Mouse (Mus musculus) heart, embryonic 16.5 days (tissue): ENCODE data around the gene Syt13. TPM values are rescaled to one million over a fixed set of nuclear protein-coding genes. Genes with fewer than 3 reads are reported as not detected.

Experiments
- ATAC-seq: fragments of 200-750 bp; cut with Nextera tagmentation; replicated peaks from 2 replicates; pipeline ENCODE4 v1.8.0; 2017; ENCODE audit warnings: moderate number of reproducible peaks; ENCODE audit not compliant: insufficient read depth, low FRiP score; ENCODE audit errors: extremely low read depth
- H3K27ac ChIP-seq: fragments of 300-500 bp; sonication (generic); 2 replicates; pipeline ENCODE4 v1.5.1; 2014; ENCODE audit warnings: mild to moderate bottlenecking, low read length, control low read depth, moderate library complexity
- H3K27me3 ChIP-seq: fragments of 300-500 bp; sonication (generic); 2 replicates; pipeline ENCODE4 v1.6.1; 2014; ENCODE audit warnings: low read length, mixed read lengths; ENCODE audit not compliant: control insufficient read depth, insufficient read depth
- H3K36me3 ChIP-seq: fragments of 300-500 bp; sonication (generic); 2 replicates; pipeline ENCODE4 v1.6.1; 2014; ENCODE audit not compliant: control insufficient read depth, insufficient read depth
- H3K4me1 ChIP-seq: fragments of 300-500 bp; sonication (generic); 2 replicates; pipeline ENCODE4 v1.6.1; 2014; ENCODE audit warnings: low read length, mixed read lengths; ENCODE audit not compliant: control insufficient read depth, insufficient read depth
- H3K4me2 ChIP-seq: fragments of 300-500 bp; sonication (generic); 2 replicates; pipeline ENCODE4 v1.6.1; 2014; ENCODE audit warnings: low read depth, mild to moderate bottlenecking, control low read depth, low read length
- H3K4me3 ChIP-seq: fragments of 300-500 bp; sonication (generic); 2 replicates; pipeline ENCODE4 v1.5.1; 2014; ENCODE audit warnings: mild to moderate bottlenecking, control low read depth, low read length
- H3K9ac ChIP-seq: fragments of 300-500 bp; sonication (generic); 2 replicates; pipeline ENCODE4 v1.6.1; 2014; ENCODE audit warnings: low read length, control low read depth
- H3K9me3 ChIP-seq: fragments of 300-500 bp; sonication (generic); replicated peaks from 2 replicates; pipeline ENCODE4 v1.6.1; 2016; ENCODE audit warnings: low read length; ENCODE audit not compliant: control insufficient read depth
- WGBS: fragments of 180-500 bp; shearing (Covaris S2); extraction: QIAGEN DNeasy Blood & Tissue Kit; methylation state at CpG from one replicate; pipeline ENCODE4 v1.1.7; 2014; 5-methylcytosine and 5-hydroxymethylcytosine counted together
- polyA plus RNA-seq: library from polyadenylated mRNA; unstranded; fragments of >200 nt; fragmentation: Nextera tagmentation; extraction: Ambion mirVana; gene quantifications from 2 replicates; pipeline ENCODE4 v1.2.1, GENCODE M21; 2015

The Syt13 gene
- 1.2 and 2.7 TPM in 2 replicates for polyA plus RNA-seq

DNA sequence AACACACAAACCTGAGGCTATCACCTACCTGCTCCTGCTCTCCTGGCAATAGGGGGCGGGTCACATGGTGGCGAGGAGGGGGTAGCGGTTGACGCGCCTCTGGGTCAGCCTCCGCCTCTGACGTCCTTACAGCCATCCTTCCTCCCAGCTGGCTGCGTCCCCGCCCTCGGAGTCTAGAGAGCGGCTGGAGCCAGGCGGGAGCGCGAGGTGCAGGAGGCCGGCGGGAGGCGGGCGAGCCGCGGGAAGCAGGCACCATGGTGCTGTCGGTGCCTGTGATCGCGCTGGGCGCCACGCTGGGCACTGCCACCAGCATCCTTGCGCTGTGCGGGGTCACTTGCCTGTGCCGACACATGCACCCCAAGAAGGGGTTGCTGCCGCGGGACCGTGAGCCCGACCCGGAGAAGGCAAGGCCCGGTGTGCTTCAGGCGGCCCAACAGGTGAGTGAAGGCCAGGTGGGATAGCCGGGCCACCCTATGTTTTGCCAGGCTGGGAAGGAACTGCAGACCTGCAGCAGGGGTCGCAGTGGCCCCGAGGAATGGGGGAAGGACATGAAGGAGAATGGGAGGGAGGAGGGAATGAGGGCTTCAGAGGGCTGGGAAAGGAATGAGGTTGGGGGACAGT, at the start of gene Syt13:
Gene Syt13, plus strand, starts transcription at position 166 of the 621 bp plus-strand sequence.
- Histone ChIP-seq H3K36me3 (no peaks in the 10 kb centered on the region), H3K4me3 (peak within 1 kb of the TSS; percentile 45), H3K27me3 (peaks cover 40% of the 10 kb centered on the region), H3K9ac (peak within 1 kb of the TSS; percentile 54; the same call in 1 of the 2 replicates), H3K27ac (no peak within 1 kb of the TSS), H3K9me3 (peaks cover 1% of the 10 kb centered on the region; the same call in 1 of the 2 replicates), H3K4me2 (peak within 1 kb of the TSS; percentile 65), H3K4me1 (peaks cover 8% of the 10 kb centered on the region)
- WGBS, result 2% methylated on average over 38 of the region's 38 CpGs
- ATAC-seq, result peak; percentile 76

DNA sequence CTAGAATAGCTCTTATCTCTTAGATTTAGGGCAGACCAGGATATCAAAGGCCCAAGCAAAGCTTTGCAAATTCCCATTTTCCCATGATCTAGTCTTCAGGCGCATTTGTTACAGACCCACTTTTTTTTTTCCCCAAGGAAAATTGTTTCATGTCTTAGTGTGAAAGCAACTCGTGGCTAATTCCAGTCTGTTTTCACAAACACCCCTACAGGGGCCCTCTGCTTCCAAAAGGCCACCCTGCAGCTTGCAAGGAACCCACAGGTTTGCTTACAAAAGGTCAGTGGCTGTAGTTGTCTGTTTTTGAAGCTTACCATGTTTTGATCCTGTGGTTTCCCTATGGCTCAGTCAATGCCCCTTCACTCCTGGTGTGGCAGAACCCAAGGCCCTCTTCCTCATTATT, 48.3 kb upstream of the Syt13 start:
- no peak overlapping the region for H3K27ac ChIP-seq
- ATAC-seq, result no peak
- no peaks in the 10 kb centered on the region for H3K4me1 ChIP-seq
- no peak overlapping the region for H3K4me2 ChIP-seq
- H3K36me3 ChIP-seq, result no peaks in the 10 kb centered on the region
- H3K27me3 ChIP-seq, result no peaks in the 10 kb centered on the region; the same call in 1 of the 2 replicates
- WGBS, result 16% methylated on average over 2 of the region's 2 CpGs
- no peak overlapping the region for H3K9ac ChIP-seq
- no peaks in the 10 kb centered on the region; the same call in 1 of the 2 replicates for H3K9me3 ChIP-seq
- no peak overlapping the region for H3K4me3 ChIP-seq

DNA sequence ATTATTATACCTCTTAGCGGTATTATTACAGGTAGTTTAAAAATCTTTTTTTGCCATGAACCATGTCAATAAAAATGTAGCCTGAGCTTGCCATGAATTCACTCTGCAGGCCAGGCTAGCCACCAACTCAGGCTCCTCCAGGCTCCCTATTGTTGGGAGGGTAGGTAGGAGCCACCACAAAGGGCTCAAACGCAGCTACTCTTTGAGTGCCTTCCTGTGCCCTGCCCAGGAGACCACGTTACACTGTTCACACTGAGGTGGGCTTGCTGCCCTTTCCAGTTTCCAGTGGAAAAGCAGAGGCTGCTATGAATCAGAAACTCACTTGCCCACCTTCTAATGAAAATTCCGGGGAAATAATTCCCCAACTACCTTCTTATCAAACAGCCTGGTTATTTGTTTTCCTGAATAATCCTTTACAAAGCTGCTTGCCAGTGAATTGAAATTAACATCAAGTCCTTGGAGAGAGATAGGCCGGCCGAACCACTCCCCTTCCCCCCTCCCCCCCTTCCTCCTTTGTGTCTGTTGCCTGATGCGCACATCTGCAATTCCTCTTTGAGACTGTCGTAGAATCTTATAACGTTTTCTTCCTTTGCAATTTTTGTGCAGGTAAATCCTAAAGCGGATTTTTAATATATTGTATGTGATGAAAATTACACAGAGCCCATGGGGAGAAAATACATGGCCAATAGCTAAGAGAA, 44.6 kb upstream of the Syt13 start:
- H3K9ac ChIP-seq, result no peak overlapping the region
- H3K4me2 ChIP-seq, result no peak overlapping the region
- no peak for ATAC-seq
- H3K27me3 ChIP-seq, result no peaks in the 10 kb centered on the region; the same call in 1 of the 2 replicates
- H3K4me1 ChIP-seq, result no peaks in the 10 kb centered on the region
- no peaks in the 10 kb centered on the region for H3K9me3 ChIP-seq
- 30% methylated on average over 10 of the region's 10 CpGs for WGBS
- H3K36me3 ChIP-seq, result no peaks in the 10 kb centered on the region
- no peak overlapping the region for H3K4me3 ChIP-seq
- no peak overlapping the region for H3K27ac ChIP-seq

DNA sequence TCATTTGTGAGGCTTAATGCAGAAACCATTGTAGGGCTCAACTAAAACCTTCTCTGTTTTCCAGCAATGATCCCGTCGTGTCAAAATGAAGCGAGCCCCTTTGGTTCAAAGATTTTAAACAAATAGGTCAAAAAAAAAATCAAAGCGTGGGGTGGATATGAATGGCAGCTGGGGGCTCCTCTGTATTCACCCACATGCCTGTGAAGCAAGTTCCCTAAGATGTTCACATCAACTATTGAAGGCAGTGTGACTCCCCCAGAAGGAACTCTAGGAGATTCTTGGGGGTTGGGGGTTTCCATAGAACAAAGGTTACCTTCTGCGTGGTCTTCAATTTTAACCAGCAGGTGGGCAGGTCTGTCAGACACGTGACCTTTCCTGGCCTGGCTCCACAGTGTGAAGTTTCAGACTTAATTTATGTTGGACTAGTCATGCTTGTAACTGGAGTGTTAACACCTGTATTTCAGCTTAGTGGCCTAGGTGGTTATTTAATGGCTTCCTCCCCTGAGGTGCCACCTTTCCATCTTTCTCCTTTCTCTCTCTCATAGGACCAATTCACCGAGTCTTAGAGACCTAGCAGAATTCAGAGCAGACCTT, 43.7 kb upstream of the Syt13 start:
- Histone ChIP-seq H3K27me3 (no peaks in the 10 kb centered on the region; the same call in 1 of the 2 replicates), H3K36me3 (no peaks in the 10 kb centered on the region), H3K27ac (no peak overlapping the region), H3K4me2 (no peak overlapping the region), H3K4me3 (no peak overlapping the region), H3K9me3 (no peaks in the 10 kb centered on the region), H3K4me1 (no peaks in the 10 kb centered on the region), H3K9ac (no peak overlapping the region)
- WGBS, result 70% methylated on average over 7 of the region's 7 CpGs
- no peak for ATAC-seq

DNA sequence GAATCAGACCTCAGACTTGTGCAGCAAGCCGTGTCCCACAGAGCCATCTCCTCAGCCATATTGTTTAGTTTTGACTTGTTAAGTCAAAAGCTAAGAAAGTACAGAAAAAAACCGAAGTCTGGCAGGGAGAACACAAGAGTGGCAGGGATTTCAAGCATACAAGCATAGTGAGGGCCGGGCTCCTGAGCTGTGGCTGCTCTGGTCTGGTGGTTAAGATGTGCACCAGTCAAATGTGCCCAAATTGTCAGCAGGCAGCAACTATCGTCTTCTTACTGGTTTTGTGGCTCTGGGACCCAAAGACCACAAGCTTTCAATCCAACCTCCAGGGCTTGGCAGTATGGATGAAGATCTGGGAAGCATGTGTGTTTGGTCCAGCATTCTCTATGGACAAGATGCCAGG, 42.2 kb upstream of the Syt13 start:
- Histone ChIP-seq H3K27ac (no peak overlapping the region), H3K4me2 (no peak overlapping the region), H3K27me3 (no peaks in the 10 kb centered on the region; the same call in 1 of the 2 replicates), H3K9me3 (no peaks in the 10 kb centered on the region), H3K4me1 (no peaks in the 10 kb centered on the region), H3K9ac (no peak overlapping the region), H3K36me3 (no peaks in the 10 kb centered on the region), H3K4me3 (no peak overlapping the region)
- 70% methylated on average over 4 of the region's 4 CpGs for WGBS
- no peak for ATAC-seq

DNA sequence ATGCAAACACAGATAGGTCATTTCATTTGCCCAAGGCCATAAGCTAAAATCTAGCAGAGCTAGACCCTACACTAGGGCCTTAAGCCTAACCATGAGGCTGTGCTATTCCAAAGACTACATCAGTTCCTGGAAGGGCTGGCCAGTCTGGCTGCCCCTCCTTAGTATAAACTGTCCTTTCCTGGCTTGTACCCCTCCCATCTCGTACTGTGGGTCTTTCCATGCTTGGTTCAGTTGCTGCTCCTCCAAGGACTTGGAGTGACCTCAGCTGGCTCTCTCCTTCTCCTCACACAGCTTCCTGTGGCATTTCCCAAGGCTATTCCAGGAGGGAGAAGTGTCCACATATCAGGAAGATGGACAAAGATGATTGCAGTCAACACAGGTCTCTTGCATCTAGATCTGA, 40.3 kb upstream of the Syt13 start:
- ATAC-seq, result no peak
- Histone ChIP-seq H3K4me2 (no peak overlapping the region), H3K27ac (no peak overlapping the region), H3K9ac (no peak overlapping the region), H3K27me3 (no peaks in the 10 kb centered on the region; the same call in 1 of the 2 replicates), H3K36me3 (no peaks in the 10 kb centered on the region), H3K4me3 (no peak overlapping the region), H3K4me1 (no peaks in the 10 kb centered on the region), H3K9me3 (no peaks in the 10 kb centered on the region)
- WGBS, result 59% methylated on average over 1 of the region's 1 CpGs

DNA sequence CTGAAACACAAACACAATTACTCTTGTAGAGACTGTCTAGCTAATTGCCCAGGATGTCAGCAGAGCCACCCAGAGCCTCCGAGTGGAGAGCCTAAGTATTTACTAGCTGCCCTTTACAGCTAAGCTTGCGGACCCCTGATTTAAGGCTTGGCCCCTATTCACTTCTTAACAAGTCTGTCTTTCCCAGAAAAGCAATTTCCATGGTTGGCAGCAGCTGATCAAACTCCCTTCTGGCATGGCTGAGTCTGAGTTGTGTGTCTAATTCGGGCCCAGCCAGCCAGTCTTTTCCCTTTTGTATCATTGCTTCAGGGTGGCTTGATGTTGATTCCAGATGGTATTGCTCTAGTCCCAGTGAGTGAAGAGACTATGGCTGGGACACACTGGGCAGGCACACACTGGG, 37.4 kb upstream of the Syt13 start:
- no peak for ATAC-seq
- Histone ChIP-seq H3K9ac (no peak overlapping the region), H3K4me2 (no peak overlapping the region), H3K36me3 (no peaks in the 10 kb centered on the region), H3K27ac (no peak overlapping the region), H3K4me3 (no peak overlapping the region), H3K27me3 (peaks cover 5% of the 10 kb centered on the region; the same call in 1 of the 2 replicates), H3K9me3 (no peaks in the 10 kb centered on the region), H3K4me1 (no peaks in the 10 kb centered on the region)
- WGBS, result 81% methylated on average over 3 of the region's 3 CpGs

DNA sequence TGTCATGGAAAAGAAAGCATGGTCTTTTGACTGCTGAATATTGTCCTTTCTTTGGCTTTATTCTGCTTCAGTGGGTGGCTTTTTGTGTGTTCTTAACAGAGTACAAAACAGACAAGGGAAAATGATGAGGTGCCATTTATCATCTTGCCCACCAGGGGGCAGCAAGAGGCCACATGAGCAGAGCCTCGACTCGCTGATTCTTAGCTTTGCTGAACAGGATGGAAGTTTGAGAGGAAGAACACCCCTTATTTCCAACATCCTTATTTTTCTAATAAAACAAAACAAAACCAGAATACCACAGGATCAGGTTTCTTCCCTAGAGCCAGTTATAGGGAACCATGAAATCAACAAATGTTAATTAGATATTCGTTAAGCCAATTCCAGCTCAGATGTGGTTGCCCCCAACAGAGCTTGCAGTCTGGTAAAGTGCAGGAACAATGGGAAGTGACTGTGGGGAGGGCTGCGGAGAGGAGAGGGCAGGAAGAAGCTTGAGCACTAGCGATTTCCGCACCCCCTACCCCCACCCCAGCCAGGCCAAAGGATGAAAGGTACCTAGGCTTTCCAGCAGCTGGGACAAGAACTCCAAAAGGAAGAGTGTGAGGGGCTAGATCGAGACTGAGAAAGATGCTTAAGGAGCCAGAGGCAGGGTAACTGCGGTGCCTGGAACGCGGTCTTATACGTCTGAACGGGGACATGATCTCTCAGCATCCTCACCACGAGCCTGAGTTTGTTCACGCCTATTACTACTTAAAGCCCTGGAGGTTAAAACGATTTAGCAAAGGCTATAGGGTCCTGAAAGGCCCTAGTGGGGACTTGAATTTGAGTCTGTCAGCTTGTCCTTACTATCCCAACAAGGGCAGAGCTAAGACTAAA, 31.6 kb upstream of the Syt13 start:
- Histone ChIP-seq H3K27me3 (peaks cover 5% of the 10 kb centered on the region; the same call in 1 of the 2 replicates), H3K4me3 (no peak overlapping the region), H3K4me2 (peak overlapping the region; percentile 23; the same call in 1 of the 2 replicates), H3K36me3 (no peaks in the 10 kb centered on the region), H3K4me1 (peaks cover 6% of the 10 kb centered on the region), H3K9me3 (no peaks in the 10 kb centered on the region), H3K9ac (no peak overlapping the region), H3K27ac (no peak overlapping the region)
- WGBS, result 3% methylated on average over 15 of the region's 15 CpGs
- no peak for ATAC-seq
